In genomic region chr4:129261196-129261595, GRCm38 (mm10) we compare ENCODE assay signal across 7 mouse cellular contexts. TPM values are rescaled to one million over a fixed set of nuclear protein-coding genes. Genes with fewer than 3 reads are reported as not detected.
DNase-seq lines count a peak whose midpoint lies in the region; ATAC-seq and TF ChIP-seq lines count a peak whose summit lies in the region.

C77080 (minus strand) TSS chr4:129261404.

- TF ChIP-seq CTCF in G1E (IDR thresholded peaks at IDR 0.05; ENCODE audit: low read depth, low read length) = no peak
- TF ChIP-seq CTCF in intestine, postnatal 0 days (IDR thresholded peaks at IDR 0.05; ENCODE audit: low read depth) = no peak

- ATAC-seq in kidney, embryonic 15.5 days (replicated peaks; ENCODE audit: low FRiP score) = no peak
- ATAC-seq in G1E (ENCODE audit: extremely low read depth, insufficient number of reproducible peaks, low FRiP score, poor library complexity, severe bottlenecking) = no peak
- no peak for ATAC-seq in intestine, postnatal 0 days

- H3K4me2 ChIP-seq in kidney, embryonic 15.5 days = no peak within 1 kb of the TSS
- no peak within 1 kb of the TSS for H3K4me2 ChIP-seq in intestine, postnatal 0 days (replicated peaks; ENCODE audit: low read depth)

- no peaks in the 10 kb centered on the region for H3K36me3 ChIP-seq in kidney, embryonic 15.5 days
- H3K36me3 ChIP-seq in G1E (replicated peaks) = no peaks in the 10 kb centered on the region
- H3K36me3 ChIP-seq in intestine, postnatal 0 days (ENCODE audit: control insufficient read depth, insufficient read depth) = no peaks in the 10 kb centered on the region

- H3K4me3 ChIP-seq in kidney, embryonic 15.5 days (replicated peaks) = no peak within 1 kb of the TSS
- peak within 1 kb of the TSS; percentile 55; the same call in 1 of the 2 replicates for H3K4me3 ChIP-seq in G1E (ENCODE audit: low read depth, low read length)
- H3K4me3 ChIP-seq in intestine, postnatal 0 days (ENCODE audit: low read depth, low read length) = no peak within 1 kb of the TSS

- H3K27me3 ChIP-seq in kidney, embryonic 15.5 days = no peaks in the 10 kb centered on the region
- H3K27me3 ChIP-seq in G1E (ENCODE audit: insufficient read depth, low read length) = no peaks in the 10 kb centered on the region
- no peaks in the 10 kb centered on the region for H3K27me3 ChIP-seq in intestine, postnatal 0 days (replicated peaks; ENCODE audit: control insufficient read depth, insufficient read depth, low read length)

- H3K9ac ChIP-seq in kidney, embryonic 15.5 days = 0 out of 2 replicates have a peak within 1 kb of the TSS, but pooled peaks have one; percentile 7
- no peak within 1 kb of the TSS for H3K9ac ChIP-seq in intestine, postnatal 0 days (ENCODE audit: low read depth, low read length)

- DNase-seq in kidney, postnatal 36 days = no peak
- DNase-seq in 3T3-L1 (ENCODE audit: low read depth, low spot score) (peak; percentile 55), G1E (ENCODE audit: low spot score) (no peak), MN1 (ENCODE audit: low spot score) (no peak)
- DNase-seq in spleen, postnatal 4 days (ENCODE audit: low spot score in 2 of 2) = no peak

- WGBS in kidney, embryonic 15.5 days = 32% methylated on average over 2 of the region's 4 CpGs
- 24% methylated on average over 2 of the region's 4 CpGs for WGBS in intestine, postnatal 0 days

- H3K4me1 ChIP-seq in kidney, embryonic 15.5 days = peaks cover 44% of the 10 kb centered on the region
- peaks cover 75% of the 10 kb centered on the region for H3K4me1 ChIP-seq in G1E (ENCODE audit: insufficient read depth, low read depth, low read length)
- no peaks in the 10 kb centered on the region; the same call in 1 of the 2 replicates for H3K4me1 ChIP-seq in intestine, postnatal 0 days (replicated peaks; ENCODE audit: control insufficient read depth, insufficient read depth, low read length)

- peak within 1 kb of the TSS; percentile 7; the same call in 1 of the 2 replicates for H3K27ac ChIP-seq in kidney, embryonic 15.5 days
- H3K27ac ChIP-seq in intestine, postnatal 0 days (ENCODE audit: low read depth, low read length) = no peak within 1 kb of the TSS

- H3K9me3 ChIP-seq in kidney, embryonic 15.5 days (replicated peaks) = no peaks in the 10 kb centered on the region
- H3K9me3 ChIP-seq in G1E (replicated peaks) = no peaks in the 10 kb centered on the region
- no peaks in the 10 kb centered on the region for H3K9me3 ChIP-seq in intestine, postnatal 0 days (ENCODE audit: control insufficient read depth)

RNA-seq across cellular contexts. Expression of gene C77080, which starts in this region (rescaled TPM):
- polyA plus RNA-seq in kidney, embryonic 15.5 days (2015; fragmentation: Nextera tagmentation; extraction: Ambion mirVana) = 8.3 and 9.1 TPM in 2 replicates
- total RNA-seq in G1E (2014; fragmentation: Nextera tagmentation) (67.9 and 76.6 TPM in 2 replicates), G1E (2017) (22.0 and 23.6 TPM in 2 replicates)
- polyA plus RNA-seq in G1E (2012) = 182 and 196 TPM in 2 replicates
- polyA plus RNA-seq in intestine, postnatal 0 days (2015; fragmentation: Nextera tagmentation; extraction: Ambion mirVana) = 14.3 and 15.1 TPM in 2 replicates

Comparison
In these comparisons a context has a peak if more than half of its experiments do, and no peak if none do; other contexts are left out.
1. RNA of gene C77080 (polyA plus RNA-seq): 182 to 196 TPM in G1E; 14.3 to 15.1 TPM in intestine, postnatal 0 days and 8.3 to 9.1 TPM in kidney, embryonic 15.5 days; every median in the first group is over 10 times any median in the second.